Mouse (Mus musculus) stomach, embryonic 15.5 days (tissue): ENCODE data around the gene Espl1. TPM values are rescaled to one million over a fixed set of nuclear protein-coding genes. Genes with fewer than 3 reads are reported as not detected.
"Not testable (repeated sequence)": the region's sequence is repeated elsewhere in the genome, so short reads cannot be mapped to it uniquely, and the experiment has no call there.

ENCODE experiments used
- ATAC-seq: fragments of 200-750 bp; cut with Nextera tagmentation; 2 replicates; pipeline ENCODE4 v1.8.0; 2017; ENCODE audit warnings: low read depth, moderate number of reproducible peaks, moderate TSS enrichment; ENCODE audit not compliant: insufficient read depth, low FRiP score
- H3K27ac ChIP-seq: fragments of 300-500 bp; sonication (generic); 2 replicates; pipeline ENCODE4 v1.5.1; 2015; ENCODE audit warnings: mild to moderate bottlenecking, inconsistent platforms
- H3K27me3 ChIP-seq: fragments of 300-500 bp; sonication (generic); replicated peaks from 2 replicates; pipeline ENCODE4 v1.6.1; 2015; ENCODE audit warnings: inconsistent platforms
- H3K36me3 ChIP-seq: fragments of 300-500 bp; sonication (generic); 2 replicates; pipeline ENCODE4 v1.6.1; 2015; ENCODE audit warnings: inconsistent platforms
- H3K4me1 ChIP-seq: fragments of 300-500 bp; sonication (generic); 2 replicates; pipeline ENCODE4 v1.6.1; 2015; ENCODE audit warnings: inconsistent platforms
- H3K4me2 ChIP-seq: fragments of 300-500 bp; sonication (generic); 2 replicates; pipeline ENCODE4 v1.6.1; 2015; ENCODE audit warnings: mild to moderate bottlenecking, inconsistent platforms
- H3K4me3 ChIP-seq: fragments of 300-500 bp; sonication (generic); replicated peaks from 2 replicates; pipeline ENCODE4 v1.5.1; 2015; ENCODE audit warnings: inconsistent platforms
- H3K9ac ChIP-seq: fragments of 300-500 bp; sonication (generic); 2 replicates; pipeline ENCODE4 v1.6.1; 2015; ENCODE audit warnings: inconsistent platforms
- H3K9me3 ChIP-seq: fragments of 300-500 bp; sonication (generic); 2 replicates; pipeline ENCODE4 v1.6.1; 2016; ENCODE audit warnings: inconsistent platforms
- WGBS: fragments of 180-500 bp; shearing (Covaris S2); methylation state at CpG from one replicate; pipeline ENCODE4 v1.1.7; 2015; 5-methylcytosine and 5-hydroxymethylcytosine counted together
- polyA plus RNA-seq: library from polyadenylated mRNA; unstranded; fragments of >200 nt; fragmentation: Nextera tagmentation; extraction: Ambion mirVana; gene quantifications from 2 replicates; pipeline ENCODE4 v1.2.1, GENCODE M21; 2015

Espl1 gene
- polyA plus RNA-seq, 1 experiment from 2014 or later = 23.9 TPM

DNA sequence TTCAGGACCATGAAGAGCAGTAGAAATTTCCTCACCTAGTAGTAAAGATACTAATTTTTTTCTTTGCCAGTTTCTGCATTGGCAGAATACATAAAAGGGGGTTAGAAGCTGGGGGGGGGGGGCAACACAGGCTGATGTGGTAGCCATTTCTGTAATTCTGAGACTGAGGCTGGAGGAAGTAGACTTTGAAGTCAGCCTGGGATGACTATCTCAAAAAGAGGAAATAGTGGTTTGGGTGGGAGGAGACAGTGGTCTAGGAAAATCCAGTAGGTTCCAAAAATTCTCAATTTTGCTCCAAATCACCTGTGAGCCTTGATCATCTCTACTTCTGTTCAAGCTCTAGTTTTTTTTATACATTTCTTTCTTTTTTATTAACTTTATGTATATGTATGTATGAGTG, 15.4 kb downstream of the Espl1 start:
- peaks cover 5% of the 10 kb centered on the region; the same call in 1 of the 2 replicates for H3K4me1 ChIP-seq
- no peaks in the 10 kb centered on the region for H3K9me3 ChIP-seq
- H3K27ac ChIP-seq = no peak overlapping the region
- no peak for ATAC-seq
- H3K4me2 ChIP-seq = no peak overlapping the region
- H3K9ac ChIP-seq = no peak overlapping the region
- H3K36me3 ChIP-seq = peaks cover 43% of the 10 kb centered on the region
- no peak overlapping the region for H3K4me3 ChIP-seq
- H3K27me3 ChIP-seq = no peaks in the 10 kb centered on the region

DNA sequence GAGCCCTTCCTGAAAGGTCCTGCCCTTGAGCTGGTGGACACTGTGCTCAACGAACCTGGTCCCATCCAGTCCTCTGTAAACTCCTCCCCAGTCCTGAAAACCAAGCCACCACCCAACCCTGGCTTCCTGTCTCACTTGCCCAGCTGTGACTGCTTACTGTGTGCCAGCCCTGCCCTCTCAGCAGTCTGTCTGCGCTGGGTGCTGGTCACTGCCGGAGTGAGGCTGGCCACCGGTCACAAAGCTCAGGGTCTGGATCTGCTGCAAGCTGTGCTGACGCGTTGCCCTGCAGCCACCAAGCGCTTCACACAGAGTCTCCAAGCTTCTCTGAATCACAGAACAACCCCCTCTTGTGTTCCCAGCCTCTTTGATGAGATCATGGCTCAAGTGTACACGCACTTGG, 19.2 kb downstream of the Espl1 start:
- Histone ChIP-seq H3K27me3 (no peaks in the 10 kb centered on the region), H3K9me3 (no peaks in the 10 kb centered on the region), H3K4me1 (no peaks in the 10 kb centered on the region), H3K4me3 (no peak overlapping the region), H3K4me2 (no peak overlapping the region), H3K27ac (no peak overlapping the region), H3K36me3 (peaks cover 51% of the 10 kb centered on the region), H3K9ac (no peak overlapping the region)
- 90% methylated on average over 8 of the region's 8 CpGs for WGBS
- ATAC-seq = no peak

DNA sequence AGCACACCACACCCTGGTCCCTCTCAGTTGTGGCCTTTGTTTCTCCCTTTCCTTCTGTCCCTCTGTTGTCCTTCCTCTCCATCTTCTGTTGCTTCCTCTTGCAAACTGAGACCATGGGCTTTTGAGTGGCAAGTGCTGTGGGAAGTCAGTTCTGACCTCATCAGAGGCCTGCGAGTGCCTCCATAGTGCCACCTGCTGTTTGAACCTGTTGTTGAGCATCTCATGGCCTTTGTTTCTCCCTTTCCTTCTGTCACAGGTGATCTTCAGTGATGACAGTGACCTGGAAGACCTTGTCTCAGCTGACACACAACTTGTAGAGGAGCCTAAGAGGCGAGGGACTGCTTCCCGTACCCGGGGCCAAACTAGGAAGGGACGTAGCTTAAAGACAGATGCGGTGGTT, 20.2 kb downstream of the Espl1 start:
- 88% methylated on average over 6 of the region's 6 CpGs for WGBS
- ATAC-seq = no peak
- peaks cover 55% of the 10 kb centered on the region for H3K36me3 ChIP-seq
- no peaks in the 10 kb centered on the region for H3K27me3 ChIP-seq
- H3K4me1 ChIP-seq = no peaks in the 10 kb centered on the region
- H3K9me3 ChIP-seq = no peaks in the 10 kb centered on the region
- H3K27ac ChIP-seq = no peak overlapping the region
- H3K9ac ChIP-seq = no peak overlapping the region
- H3K4me2 ChIP-seq = no peak overlapping the region
- H3K4me3 ChIP-seq = no peak overlapping the region

DNA sequence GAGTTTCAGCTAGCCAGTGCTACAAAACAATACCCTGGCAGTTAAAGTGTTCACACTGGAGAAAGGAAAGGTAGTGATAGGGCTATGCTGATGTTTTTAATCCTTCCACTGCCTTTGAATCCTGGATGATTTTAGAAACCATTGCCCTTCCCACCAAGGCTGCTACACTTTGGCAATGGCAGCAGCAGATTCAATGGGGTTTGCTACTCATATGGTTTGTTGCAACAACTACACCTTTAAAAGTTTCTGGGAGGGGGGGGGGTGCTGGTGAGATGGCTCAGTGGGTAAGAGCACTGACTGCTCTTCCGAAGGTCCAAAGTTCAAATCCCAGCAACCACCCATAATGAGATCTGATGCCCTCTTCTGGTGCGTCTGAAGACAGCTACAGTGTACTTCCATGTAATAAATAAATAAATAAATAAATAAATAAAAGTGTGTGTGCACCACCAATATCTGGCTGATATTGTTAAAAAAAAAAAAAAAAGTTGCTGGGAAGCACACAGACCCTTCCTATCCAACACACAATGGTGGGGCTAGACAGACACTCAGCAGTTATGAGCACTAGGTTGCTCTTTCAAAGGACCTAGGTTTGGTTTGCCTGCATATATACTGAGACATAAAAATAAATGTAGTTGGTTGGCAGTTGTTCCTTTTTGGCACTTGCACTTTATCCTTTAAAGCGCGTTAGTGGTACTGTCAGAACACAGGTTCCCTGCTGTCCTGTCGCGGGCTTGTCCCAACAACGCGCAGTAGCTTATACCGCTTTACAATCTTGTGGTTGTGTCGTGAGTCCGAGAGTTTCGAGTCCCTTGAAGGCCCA, 28.8 kb downstream of the Espl1 start:
- no peak for ATAC-seq
- Histone ChIP-seq H3K27me3 (no peaks in the 10 kb centered on the region), H3K4me2 (peak overlapping the region; percentile 55), H3K9me3 (no peaks in the 10 kb centered on the region), H3K4me1 (peaks cover 11% of the 10 kb centered on the region), H3K9ac (no peak overlapping the region), H3K4me3 (no peak overlapping the region), H3K27ac (no peak overlapping the region), H3K36me3 (peaks cover 34% of the 10 kb centered on the region)
- 79% methylated on average over 12 of the region's 12 CpGs for WGBS

- H3K27ac ChIP-seq = peak within 1 kb of the TSS; percentile 78
- H3K9ac ChIP-seq = peak within 1 kb of the TSS; percentile 82
- peaks cover 33% of the 10 kb centered on the region for H3K36me3 ChIP-seq
- under 1% methylated on average over 40 of the region's 40 CpGs for WGBS
- ATAC-seq = peak; percentile 88; the same call in 1 of the 2 replicates
- peak within 1 kb of the TSS; percentile 55 for H3K4me2 ChIP-seq
- H3K4me3 ChIP-seq = peak within 1 kb of the TSS; percentile 90
- no peaks in the 10 kb centered on the region for H3K27me3 ChIP-seq
- no peaks in the 10 kb centered on the region for H3K9me3 ChIP-seq
- peaks cover 16% of the 10 kb centered on the region for H3K4me1 ChIP-seq
These were observed 30.0 kb downstream of the Espl1 start, which contains the start of gene Pfdn5 for GRCm38 (mm10) chr15:102326022-102326576. Gene Pfdn5, plus strand, starts transcription at chr15:102326116.

DNA sequence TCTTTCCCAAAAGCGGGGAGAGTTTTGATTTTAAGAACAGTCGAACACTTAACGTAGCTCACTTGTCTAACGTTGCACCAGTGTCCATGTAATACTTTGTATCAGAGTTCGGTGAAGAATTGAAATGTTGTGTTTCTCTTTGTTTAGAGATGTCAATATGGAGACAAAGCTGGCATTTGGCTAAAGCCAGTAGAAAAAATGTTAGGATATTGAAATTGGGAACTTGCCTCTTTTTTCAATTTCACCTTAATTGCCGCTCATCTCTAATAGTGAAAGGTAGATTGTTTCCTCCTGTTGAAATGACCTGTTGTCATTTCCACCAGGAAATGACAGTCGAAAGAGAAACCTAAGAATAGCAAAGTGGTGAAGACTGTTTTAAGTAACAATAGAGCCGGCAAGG, 30.8 kb downstream of the Espl1 start:
- Histone ChIP-seq H3K4me3 (peak overlapping the region; percentile 90), H3K36me3 (peaks cover 33% of the 10 kb centered on the region), H3K27ac (no peak overlapping the region), H3K9ac (peak overlapping the region; percentile 82; the same call in 1 of the 2 replicates), H3K9me3 (no peaks in the 10 kb centered on the region), H3K4me2 (peak overlapping the region; percentile 55), H3K4me1 (peaks cover 19% of the 10 kb centered on the region), H3K27me3 (no peaks in the 10 kb centered on the region)
- WGBS = 58% methylated on average over 8 of the region's 8 CpGs
- ATAC-seq = no peak

- peak within 1 kb of the TSS; percentile 69 for H3K9ac ChIP-seq
- no peaks in the 10 kb centered on the region for H3K27me3 ChIP-seq
- peak within 1 kb of the TSS; percentile 88 for H3K27ac ChIP-seq
- peaks cover 36% of the 10 kb centered on the region for H3K36me3 ChIP-seq
- peak; percentile 93 for ATAC-seq
- H3K4me2 ChIP-seq = peak within 1 kb of the TSS; percentile 70
- peaks cover 33% of the 10 kb centered on the region for H3K4me1 ChIP-seq
- under 1% methylated on average over 30 of the region's 30 CpGs for WGBS
- peak within 1 kb of the TSS; percentile 86 for H3K4me3 ChIP-seq
- no peaks in the 10 kb centered on the region for H3K9me3 ChIP-seq
These were observed 35.5 kb downstream of the Espl1 start, which contains the start of gene Myg1 for GRCm38 (mm10) chr15:102331610-102332015. Gene Myg1, plus strand, starts transcription at chr15:102331709.

GRCm38 (mm10) chr15:102335254-102335653, 39.2 kb downstream of the Espl1 start:
- peaks cover 55% of the 10 kb centered on the region for H3K36me3 ChIP-seq
- no peak for ATAC-seq
- peaks cover 25% of the 10 kb centered on the region for H3K4me1 ChIP-seq
- no peaks in the 10 kb centered on the region for H3K9me3 ChIP-seq
- no peak overlapping the region for H3K27ac ChIP-seq
- no peak overlapping the region for H3K4me2 ChIP-seq
- H3K27me3 ChIP-seq = no peaks in the 10 kb centered on the region
- WGBS = 83% methylated on average over 8 of the region's 8 CpGs
- no peak overlapping the region for H3K4me3 ChIP-seq
- no peak overlapping the region for H3K9ac ChIP-seq

DNA sequence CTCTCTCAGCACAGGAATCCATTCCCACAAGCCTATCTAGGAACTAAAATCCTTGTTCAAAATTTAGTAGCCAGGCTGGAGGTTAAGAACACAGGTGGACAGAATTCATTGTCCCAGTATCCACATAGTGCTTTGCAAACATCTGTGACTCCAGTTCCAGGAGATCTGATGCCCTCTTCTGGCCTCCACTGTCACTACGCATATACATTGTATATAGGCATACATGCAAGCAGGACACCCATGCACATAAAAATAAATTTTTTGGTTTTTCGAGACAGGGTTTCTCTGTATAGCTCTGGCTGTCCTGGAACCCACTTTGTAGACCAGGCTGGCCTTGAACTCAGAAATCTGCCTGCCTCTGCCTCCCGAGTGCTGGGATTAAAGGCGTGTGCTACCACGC, 39.9 kb downstream of the Espl1 start:
- not testable (repeated sequence) for H3K9me3 ChIP-seq, H3K9ac ChIP-seq, H3K27me3 ChIP-seq, H3K4me2 ChIP-seq, H3K27ac ChIP-seq, H3K4me3 ChIP-seq, ATAC-seq
- Histone ChIP-seq H3K4me1 (peaks cover 22% of the 10 kb centered on the region), H3K36me3 (peaks cover 55% of the 10 kb centered on the region)
- 91% methylated on average over 5 of the region's 5 CpGs for WGBS

- H3K27me3 ChIP-seq = no peaks in the 10 kb centered on the region
- no peak overlapping the region for H3K27ac ChIP-seq
- no peak overlapping the region for H3K4me2 ChIP-seq
- H3K9me3 ChIP-seq = no peaks in the 10 kb centered on the region
- no peak for ATAC-seq
- 81% methylated on average over 4 of the region's 4 CpGs for WGBS
- no peak overlapping the region for H3K9ac ChIP-seq
- no peak overlapping the region for H3K4me3 ChIP-seq
- H3K36me3 ChIP-seq = peaks cover 55% of the 10 kb centered on the region
- peaks cover 17% of the 10 kb centered on the region for H3K4me1 ChIP-seq
These were observed 40.9 kb downstream of the Espl1 start for GRCm38 (mm10) chr15:102336946-102337345.

GRCm38 (mm10) chr15:102339612-102340011, 43.5 kb downstream of the Espl1 start:
- no peak overlapping the region for H3K4me3 ChIP-seq
- no peak overlapping the region for H3K27ac ChIP-seq
- H3K36me3 ChIP-seq = peaks cover 47% of the 10 kb centered on the region
- no peak overlapping the region for H3K9ac ChIP-seq
- H3K9me3 ChIP-seq = no peaks in the 10 kb centered on the region
- 49% methylated on average over 5 of the region's 5 CpGs for WGBS
- peak; percentile 51; the same call in 1 of the 2 replicates for ATAC-seq
- no peak overlapping the region for H3K4me2 ChIP-seq
- H3K4me1 ChIP-seq = no peaks in the 10 kb centered on the region
- no peaks in the 10 kb centered on the region for H3K27me3 ChIP-seq

DNA sequence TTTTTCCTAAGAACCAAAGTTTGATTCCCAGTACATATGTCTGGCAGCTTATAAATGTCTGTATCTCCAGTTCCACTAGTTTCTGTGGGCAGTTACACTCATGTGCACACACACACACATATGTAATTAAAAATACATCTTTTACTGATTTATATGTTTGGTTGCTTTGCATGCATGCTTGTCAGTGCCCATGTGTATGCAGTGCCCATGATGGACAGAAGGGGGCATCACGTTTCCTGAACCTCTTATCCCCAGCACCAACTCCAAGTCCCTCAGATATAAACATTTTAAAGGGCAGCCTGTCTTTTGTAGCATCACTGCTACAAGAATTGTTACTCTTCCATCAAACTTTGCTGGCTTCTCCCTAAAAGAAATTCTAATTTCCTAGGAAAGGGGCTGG, 45.5 kb downstream of the Espl1 start:
- no peak for ATAC-seq

More for the DNA sequence above, 45.5 kb downstream of the Espl1 start:
- Histone ChIP-seq H3K9ac (no peak overlapping the region), H3K27me3 (no peaks in the 10 kb centered on the region), H3K4me1 (no peaks in the 10 kb centered on the region), H3K4me2 (no peak overlapping the region), H3K36me3 (peaks cover 55% of the 10 kb centered on the region), H3K9me3 (no peaks in the 10 kb centered on the region), H3K27ac (no peak overlapping the region), H3K4me3 (no peak overlapping the region)
- 17% methylated on average over 1 of the region's 1 CpGs for WGBS
